Mouse (Mus musculus): ENCODE measurements at regions not wholly inside any gene's neighbourhood (a gene's known extent, or its start where the extent isn't known, plus 50 kb on each side); places are given as distances from the start of the nearest gene placed in this dataset.

DNA sequence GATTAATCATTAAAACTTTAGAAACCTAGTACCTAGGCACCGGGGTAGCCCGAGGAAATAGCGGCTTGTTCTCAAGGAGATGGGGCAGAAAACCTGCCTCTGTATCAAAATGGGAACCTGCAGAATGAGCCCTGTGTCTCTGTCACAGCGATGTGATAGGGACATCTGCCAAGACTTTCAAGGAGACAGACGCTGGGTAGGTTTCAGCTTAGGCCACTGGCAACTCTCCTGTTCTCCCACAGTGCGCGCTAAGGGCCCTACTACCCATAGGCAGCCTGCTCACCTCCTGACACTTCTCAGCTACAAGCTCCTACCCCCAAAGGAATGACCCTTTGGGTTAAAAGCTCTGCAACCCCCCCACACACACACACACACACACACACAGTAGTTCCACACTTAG, 396.4 kb downstream of the Sox9 start:
- no peaks in the 10 kb centered on the region for H3K9me3 ChIP-seq
- H3K36me3 ChIP-seq, result no peaks in the 10 kb centered on the region
- H3K27ac ChIP-seq (replicated peaks), result no peak overlapping the region
- peaks cover 79% of the 10 kb centered on the region for H3K27me3 ChIP-seq
- H3K4me2 ChIP-seq (replicated peaks), result no peak overlapping the region
- 81% methylated on average over 7 of the region's 7 CpGs for WGBS
- H3K9ac ChIP-seq (replicated peaks), result no peak overlapping the region
- H3K4me1 ChIP-seq, result peaks cover 56% of the 10 kb centered on the region
- no peak for ATAC-seq (ENCODE audit: low FRiP score, low read depth)
- H3K4me3 ChIP-seq, result no peak overlapping the region

DNA sequence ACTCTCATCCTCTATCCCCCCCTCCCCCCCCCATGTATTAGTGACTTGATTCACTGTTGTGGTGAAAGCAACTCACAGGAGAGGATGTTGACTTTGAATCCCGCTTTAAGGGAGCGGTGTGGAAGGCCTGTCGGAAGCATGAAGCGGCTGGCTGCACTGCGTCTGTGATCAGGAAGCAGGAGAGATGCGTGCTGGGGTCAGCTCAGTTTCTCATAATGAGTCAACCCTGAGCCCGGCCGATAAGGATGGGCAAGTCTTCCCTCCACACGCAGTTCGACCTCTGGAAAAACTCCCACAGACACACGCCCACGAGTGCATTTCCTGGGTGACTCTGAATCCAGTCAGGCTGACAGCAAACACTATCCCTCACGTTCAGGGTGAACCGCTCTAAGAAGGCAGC, 398.0 kb downstream of the Sox9 start:
- peaks cover 89% of the 10 kb centered on the region for H3K27me3 ChIP-seq
- ATAC-seq (ENCODE audit: low FRiP score, low read depth), result no peak
- WGBS, result 78% methylated on average over 14 of the region's 14 CpGs
- H3K4me1 ChIP-seq, result peaks cover 60% of the 10 kb centered on the region
- H3K9ac ChIP-seq (replicated peaks), result no peak overlapping the region
- no peak overlapping the region for H3K4me2 ChIP-seq (replicated peaks)
- no peak overlapping the region for H3K4me3 ChIP-seq
- no peak overlapping the region for H3K27ac ChIP-seq (replicated peaks)
- H3K36me3 ChIP-seq, result no peaks in the 10 kb centered on the region
- no peaks in the 10 kb centered on the region for H3K9me3 ChIP-seq

- peaks cover 94% of the 10 kb centered on the region for H3K27me3 ChIP-seq
- no peaks in the 10 kb centered on the region for H3K36me3 ChIP-seq
- no peak overlapping the region for H3K4me3 ChIP-seq
- H3K4me1 ChIP-seq, result peaks cover 69% of the 10 kb centered on the region
- H3K9ac ChIP-seq (replicated peaks), result no peak overlapping the region
- 72% methylated on average over 13 of the region's 13 CpGs for WGBS
- H3K9me3 ChIP-seq, result no peaks in the 10 kb centered on the region
- no peak for ATAC-seq (ENCODE audit: low FRiP score, low read depth)
- no peak overlapping the region for H3K4me2 ChIP-seq (replicated peaks)
- no peak overlapping the region for H3K27ac ChIP-seq (replicated peaks)
Measured at GRCm38 (mm10) chr11:113182083-113182861, 400.2 kb downstream of the Sox9 start.

- WGBS, result 70% methylated on average over 5 of the region's 5 CpGs
- Histone ChIP-seq H3K36me3 (no peaks in the 10 kb centered on the region), H3K4me3 (no peak overlapping the region), H3K4me2 (replicated peaks) (no peak overlapping the region), H3K9me3 (no peaks in the 10 kb centered on the region), H3K27me3 (peaks cover 88% of the 10 kb centered on the region), H3K9ac (replicated peaks) (no peak overlapping the region), H3K27ac (replicated peaks) (peak overlapping the region; percentile 39), H3K4me1 (peaks cover 72% of the 10 kb centered on the region)
- no peak for ATAC-seq (ENCODE audit: low FRiP score, low read depth)
Measured at GRCm38 (mm10) chr11:113183556-113183955, 401.5 kb downstream of the Sox9 start.

GRCm38 (mm10) chr11:113184095-113184494, 402.1 kb downstream of the Sox9 start:
- 7% methylated on average over 9 of the region's 9 CpGs for WGBS
- Histone ChIP-seq H3K9ac (replicated peaks) (no peak overlapping the region), H3K4me3 (no peak overlapping the region), H3K27ac (replicated peaks) (peak overlapping the region; percentile 39), H3K4me2 (replicated peaks) (no peak overlapping the region), H3K4me1 (peaks cover 75% of the 10 kb centered on the region), H3K36me3 (no peaks in the 10 kb centered on the region), H3K27me3 (peaks cover 82% of the 10 kb centered on the region), H3K9me3 (no peaks in the 10 kb centered on the region)
- ATAC-seq (ENCODE audit: low FRiP score, low read depth), result no peak

- H3K36me3 ChIP-seq, result no peaks in the 10 kb centered on the region
- no peak overlapping the region for H3K4me2 ChIP-seq (replicated peaks)
- ATAC-seq (ENCODE audit: low FRiP score, low read depth), result no peak
- H3K27ac ChIP-seq (replicated peaks), result peak overlapping the region; percentile 54
- H3K4me3 ChIP-seq, result no peak overlapping the region
- H3K9ac ChIP-seq (replicated peaks), result no peak overlapping the region
- peaks cover 70% of the 10 kb centered on the region for H3K4me1 ChIP-seq
- peaks cover 78% of the 10 kb centered on the region for H3K27me3 ChIP-seq
- H3K9me3 ChIP-seq, result no peaks in the 10 kb centered on the region
- WGBS, result 71% methylated on average over 8 of the region's 8 CpGs
Measured at GRCm38 (mm10) chr11:113187407-113187806, 405.4 kb downstream of the Sox9 start.

GRCm38 (mm10) chr11:113188263-113188920, 406.4 kb downstream of the Sox9 start:
- peak; percentile 93 for ATAC-seq (ENCODE audit: low FRiP score, low read depth)
- Histone ChIP-seq H3K4me2 (replicated peaks) (no peak overlapping the region), H3K27ac (replicated peaks) (peak overlapping the region; percentile 83), H3K4me1 (peaks cover 70% of the 10 kb centered on the region), H3K4me3 (no peak overlapping the region), H3K27me3 (peaks cover 84% of the 10 kb centered on the region), H3K9me3 (no peaks in the 10 kb centered on the region), H3K9ac (replicated peaks) (no peak overlapping the region), H3K36me3 (no peaks in the 10 kb centered on the region)
- 23% methylated on average over 4 of the region's 4 CpGs for WGBS

DNA sequence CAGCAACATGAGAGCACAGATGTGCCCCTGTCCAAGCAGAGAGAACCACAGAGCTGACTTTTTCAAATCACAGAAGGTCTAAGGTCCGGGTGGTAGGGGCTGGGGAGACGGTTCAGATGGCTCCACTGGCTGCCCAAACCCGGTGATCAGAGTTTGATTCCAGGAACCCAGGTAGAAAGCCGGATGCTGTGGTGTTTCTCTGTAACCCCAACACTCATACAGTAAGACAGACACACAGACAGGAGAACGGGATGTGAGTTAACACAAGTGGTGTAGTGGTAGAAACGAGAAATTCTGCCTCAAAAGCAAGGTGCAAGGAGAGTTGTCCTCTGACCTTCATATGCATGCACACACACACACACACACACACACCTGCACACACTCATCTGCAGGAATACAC, 408.0 kb downstream of the Sox9 start:
- peaks cover 84% of the 10 kb centered on the region for H3K27me3 ChIP-seq
- H3K4me1 ChIP-seq, result peaks cover 56% of the 10 kb centered on the region
- H3K36me3 ChIP-seq, result no peaks in the 10 kb centered on the region
- no peak for ATAC-seq (ENCODE audit: low FRiP score, low read depth)
- H3K9ac ChIP-seq (replicated peaks), result no peak overlapping the region
- H3K4me2 ChIP-seq (replicated peaks), result no peak overlapping the region
- 87% methylated on average over 6 of the region's 6 CpGs for WGBS
- no peak overlapping the region for H3K27ac ChIP-seq (replicated peaks)
- no peaks in the 10 kb centered on the region for H3K9me3 ChIP-seq
- no peak overlapping the region for H3K4me3 ChIP-seq

GRCm38 (mm10) chr11:113190520-113190919, 408.5 kb downstream of the Sox9 start:
- no peak overlapping the region for H3K4me2 ChIP-seq (replicated peaks)
- no peak overlapping the region for H3K9ac ChIP-seq (replicated peaks)
- no peaks in the 10 kb centered on the region for H3K36me3 ChIP-seq
- H3K27me3 ChIP-seq, result peaks cover 84% of the 10 kb centered on the region
- H3K9me3 ChIP-seq, result no peaks in the 10 kb centered on the region
- no peak for ATAC-seq (ENCODE audit: low FRiP score, low read depth)
- H3K4me1 ChIP-seq, result peaks cover 52% of the 10 kb centered on the region
- WGBS, result 83% methylated on average over 4 of the region's 4 CpGs
- H3K4me3 ChIP-seq, result no peak overlapping the region
- no peak overlapping the region for H3K27ac ChIP-seq (replicated peaks)

- Histone ChIP-seq H3K36me3 (no peaks in the 10 kb centered on the region), H3K4me1 (peaks cover 47% of the 10 kb centered on the region), H3K9ac (replicated peaks) (no peak overlapping the region), H3K4me3 (no peak overlapping the region), H3K4me2 (replicated peaks) (no peak overlapping the region), H3K9me3 (no peaks in the 10 kb centered on the region), H3K27ac (replicated peaks) (no peak overlapping the region), H3K27me3 (peaks cover 84% of the 10 kb centered on the region)
- ATAC-seq (ENCODE audit: low FRiP score, low read depth), result no peak
- WGBS, result 90% methylated on average over 7 of the region's 7 CpGs
Measured at GRCm38 (mm10) chr11:113191006-113191405, 409.0 kb downstream of the Sox9 start.

DNA sequence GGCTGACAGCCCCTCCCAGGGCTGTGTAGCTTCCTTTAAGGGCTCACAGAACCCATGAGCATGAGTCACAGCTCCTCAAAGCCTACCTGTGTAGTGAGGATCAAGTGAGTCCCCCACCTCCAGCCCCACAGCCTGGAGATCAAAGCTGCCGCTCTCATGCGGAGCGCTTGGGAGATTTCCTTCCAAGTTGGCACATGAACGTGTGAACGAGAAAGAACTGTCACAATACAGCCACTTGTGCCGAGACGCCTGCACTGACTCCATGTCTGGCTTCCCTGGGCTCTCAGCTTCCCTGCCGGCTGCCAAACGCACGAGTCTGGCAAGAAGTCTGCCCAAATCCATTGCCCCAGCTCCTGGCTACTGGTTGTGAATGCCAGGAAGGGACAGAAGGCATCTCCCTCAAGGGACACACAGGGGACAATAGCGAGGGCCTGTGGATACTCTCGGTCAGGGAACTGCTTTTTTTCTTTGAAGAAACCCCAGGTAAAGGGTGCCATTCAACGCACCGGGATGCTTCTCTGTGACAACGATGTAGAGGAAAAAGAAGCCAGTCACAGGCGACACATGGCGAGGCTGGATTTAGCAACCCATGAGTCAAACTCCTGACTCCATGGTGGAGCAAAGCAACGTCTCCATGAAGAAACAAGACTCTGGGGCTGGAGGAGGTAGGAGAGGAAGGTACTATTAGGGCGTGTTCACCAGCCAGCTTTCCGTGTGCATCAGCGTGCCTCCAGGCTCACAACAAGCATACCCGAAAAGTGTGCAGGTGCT, 410.2 kb downstream of the Sox9 start:
- Histone ChIP-seq H3K4me2 (replicated peaks) (no peak overlapping the region), H3K27ac (replicated peaks) (no peak overlapping the region), H3K4me3 (no peak overlapping the region), H3K27me3 (peaks cover 84% of the 10 kb centered on the region), H3K9me3 (no peaks in the 10 kb centered on the region), H3K9ac (replicated peaks) (no peak overlapping the region), H3K4me1 (peaks cover 39% of the 10 kb centered on the region), H3K36me3 (no peaks in the 10 kb centered on the region)
- 82% methylated on average over 22 of the region's 22 CpGs for WGBS
- ATAC-seq (ENCODE audit: low FRiP score, low read depth), result no peak

Measured in midbrain, embryonic 12.5 days (tissue).